Mouse (Mus musculus): ENCODE data around the gene Sytl3. TPM values are rescaled to one million over a fixed set of nuclear protein-coding genes. Genes with fewer than 3 reads are reported as not detected.

Gene Sytl3
- polyA plus RNA-seq, 1 experiment from 2014 or later: not detected

DNA sequence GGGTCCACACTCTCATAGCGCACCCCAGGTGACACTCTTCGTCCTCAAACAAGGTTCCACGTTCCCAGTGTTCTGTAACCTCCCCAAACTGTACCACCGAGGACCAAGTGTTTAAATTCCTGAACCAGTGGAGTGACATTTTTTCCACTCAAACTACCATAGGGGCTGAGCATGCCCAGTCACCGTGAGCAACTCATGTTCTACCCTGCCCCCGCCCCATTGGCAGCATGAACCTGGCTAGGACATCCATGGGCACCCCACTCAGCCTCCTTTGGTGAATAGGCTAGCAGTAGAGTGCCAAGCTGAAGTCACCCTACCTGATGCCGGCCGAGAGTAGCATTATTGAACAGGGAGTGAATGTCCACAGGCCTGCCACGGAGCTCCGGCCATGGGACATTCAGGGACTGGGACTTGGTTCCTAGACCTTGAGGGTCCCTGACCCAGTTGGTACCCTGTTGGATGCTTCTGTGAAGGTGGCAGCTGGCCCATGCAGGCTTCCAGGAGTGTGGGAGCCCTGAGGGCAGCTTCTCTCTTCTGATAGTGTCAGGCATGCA lies 74.5 kb downstream of the Sytl3 start:
- peaks cover 11% of the 10 kb centered on the region for H3K36me3 ChIP-seq
- WGBS (ENCODE audit: insufficient replicate concordance): 77% methylated on average over 10 of the region's 10 CpGs
- no peak overlapping the region for H3K4me2 ChIP-seq

GRCm38 (mm10) chr17:6734746-6735441 lies 76.0 kb downstream of the Sytl3 start:
- Histone ChIP-seq H3K36me3 (peaks cover 26% of the 10 kb centered on the region), H3K27me3 (replicated peaks) (no peaks in the 10 kb centered on the region), H3K27ac (no peak overlapping the region), H3K9me3 (replicated peaks) (no peaks in the 10 kb centered on the region), H3K4me2 (no peak overlapping the region), H3K4me3 (no peak overlapping the region), H3K4me1 (no peaks in the 10 kb centered on the region), H3K9ac (no peak overlapping the region)
- WGBS (ENCODE audit: insufficient replicate concordance): 83% methylated on average over 12 of the region's 12 CpGs
- ATAC-seq: no peak

More for the DNA sequence above, 74.5 kb downstream of the Sytl3 start:
- Histone ChIP-seq H3K9ac (no peak overlapping the region), H3K27ac (no peak overlapping the region), H3K4me1 (no peaks in the 10 kb centered on the region), H3K27me3 (replicated peaks) (no peaks in the 10 kb centered on the region), H3K4me3 (no peak overlapping the region), H3K9me3 (replicated peaks) (no peaks in the 10 kb centered on the region)
- ATAC-seq: no peak

- Histone ChIP-seq H3K4me2 (no peak overlapping the region), H3K4me3 (no peak overlapping the region), H3K27me3 (replicated peaks) (no peaks in the 10 kb centered on the region), H3K4me1 (peaks cover 2% of the 10 kb centered on the region; the same call in 1 of the 2 replicates), H3K9ac (no peak overlapping the region), H3K27ac (no peak overlapping the region), H3K36me3 (peaks cover 43% of the 10 kb centered on the region), H3K9me3 (replicated peaks) (no peaks in the 10 kb centered on the region)
- WGBS (ENCODE audit: insufficient replicate concordance): 64% methylated on average over 15 of the region's 15 CpGs
- no peak for ATAC-seq
Measured at GRCm38 (mm10) chr17:6736306-6737272, 77.7 kb downstream of the Sytl3 start.

DNA sequence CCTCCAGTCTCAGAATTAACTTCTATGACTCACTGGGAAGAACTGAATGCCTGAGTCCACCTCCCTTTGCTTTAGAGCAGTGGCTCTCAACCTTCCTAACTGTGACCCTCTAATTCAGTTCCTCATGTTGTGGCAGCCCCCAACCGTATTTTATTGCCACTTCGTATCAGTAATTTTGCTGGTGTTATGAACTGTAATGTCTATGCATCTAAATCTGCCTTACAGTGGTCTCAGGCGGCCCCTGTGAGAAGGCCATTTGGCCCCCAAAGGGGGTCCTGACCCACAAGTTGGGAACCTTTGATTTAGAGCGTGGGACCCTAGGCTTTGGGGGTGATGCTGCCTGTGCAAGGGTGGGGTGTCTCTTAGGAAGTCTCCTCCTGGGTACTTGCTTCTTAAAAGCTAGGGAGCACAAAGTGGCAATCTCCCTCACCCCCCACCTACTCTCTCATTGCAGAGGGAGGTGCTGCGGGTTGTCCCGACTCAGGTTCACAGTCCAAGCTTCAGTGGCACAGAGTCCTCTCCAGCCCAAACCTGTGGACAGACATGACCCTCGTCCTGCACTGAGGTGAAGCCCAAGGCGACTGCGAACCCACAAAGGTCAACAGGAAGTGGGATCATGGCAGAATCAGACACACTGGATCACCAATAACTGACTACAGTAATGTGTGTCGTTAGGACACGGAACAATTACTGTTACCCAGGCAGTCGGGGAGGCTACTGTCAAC lies 78.5 kb downstream of the Sytl3 start:
- ATAC-seq: no peak
- Histone ChIP-seq H3K27me3 (replicated peaks) (no peaks in the 10 kb centered on the region), H3K36me3 (peaks cover 51% of the 10 kb centered on the region), H3K4me3 (no peak overlapping the region), H3K9me3 (replicated peaks) (no peaks in the 10 kb centered on the region), H3K27ac (no peak overlapping the region), H3K4me2 (no peak overlapping the region), H3K4me1 (peaks cover 5% of the 10 kb centered on the region; the same call in 1 of the 2 replicates), H3K9ac (no peak overlapping the region)
- 76% methylated on average over 12 of the region's 12 CpGs for WGBS (ENCODE audit: insufficient replicate concordance)

GRCm38 (mm10) chr17:6738836-6739235 lies 79.9 kb downstream of the Sytl3 start:
- no peaks in the 10 kb centered on the region for H3K9me3 ChIP-seq (replicated peaks)
- no peaks in the 10 kb centered on the region for H3K27me3 ChIP-seq (replicated peaks)
- no peak overlapping the region for H3K4me2 ChIP-seq
- H3K27ac ChIP-seq: no peak overlapping the region
- WGBS (ENCODE audit: insufficient replicate concordance): 72% methylated on average over 7 of the region's 7 CpGs
- H3K9ac ChIP-seq: no peak overlapping the region
- peaks cover 65% of the 10 kb centered on the region for H3K36me3 ChIP-seq
- H3K4me3 ChIP-seq: no peak overlapping the region
- ATAC-seq: no peak
- H3K4me1 ChIP-seq: peaks cover 15% of the 10 kb centered on the region

GRCm38 (mm10) chr17:6739266-6739665 lies 80.4 kb downstream of the Sytl3 start:
- ATAC-seq: no peak
- peaks cover 69% of the 10 kb centered on the region for H3K36me3 ChIP-seq
- H3K27ac ChIP-seq: no peak overlapping the region
- H3K9ac ChIP-seq: no peak overlapping the region
- H3K27me3 ChIP-seq (replicated peaks): no peaks in the 10 kb centered on the region
- peaks cover 20% of the 10 kb centered on the region for H3K4me1 ChIP-seq
- H3K9me3 ChIP-seq (replicated peaks): no peaks in the 10 kb centered on the region
- WGBS (ENCODE audit: insufficient replicate concordance): 79% methylated on average over 13 of the region's 13 CpGs
- H3K4me2 ChIP-seq: no peak overlapping the region
- H3K4me3 ChIP-seq: no peak overlapping the region

DNA sequence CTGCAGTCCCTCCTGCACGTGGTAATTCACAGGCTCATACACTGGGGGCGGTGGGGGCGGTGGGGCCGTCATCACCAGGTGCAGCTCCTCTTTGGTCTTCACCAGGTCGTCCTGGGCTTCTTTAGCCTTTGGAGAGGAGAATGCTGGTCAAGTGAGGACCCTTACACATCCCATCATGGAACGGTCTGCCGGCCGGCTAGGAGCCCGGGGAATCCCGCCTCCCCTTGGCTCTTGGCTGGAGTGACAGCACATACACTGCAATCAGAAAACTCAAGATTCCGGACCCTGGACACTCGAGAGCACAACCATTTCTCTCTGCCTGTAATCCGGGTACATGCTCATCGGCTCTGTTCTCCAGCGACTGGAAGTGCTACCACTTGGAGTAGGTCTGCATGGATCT lies 80.9 kb downstream of the Sytl3 start:
- Histone ChIP-seq H3K27ac (no peak overlapping the region), H3K4me2 (no peak overlapping the region), H3K4me1 (peaks cover 22% of the 10 kb centered on the region), H3K9me3 (replicated peaks) (no peaks in the 10 kb centered on the region), H3K36me3 (peaks cover 74% of the 10 kb centered on the region), H3K9ac (no peak overlapping the region), H3K27me3 (replicated peaks) (no peaks in the 10 kb centered on the region), H3K4me3 (no peak overlapping the region)
- WGBS (ENCODE audit: insufficient replicate concordance): 87% methylated on average over 15 of the region's 15 CpGs
- no peak for ATAC-seq

DNA sequence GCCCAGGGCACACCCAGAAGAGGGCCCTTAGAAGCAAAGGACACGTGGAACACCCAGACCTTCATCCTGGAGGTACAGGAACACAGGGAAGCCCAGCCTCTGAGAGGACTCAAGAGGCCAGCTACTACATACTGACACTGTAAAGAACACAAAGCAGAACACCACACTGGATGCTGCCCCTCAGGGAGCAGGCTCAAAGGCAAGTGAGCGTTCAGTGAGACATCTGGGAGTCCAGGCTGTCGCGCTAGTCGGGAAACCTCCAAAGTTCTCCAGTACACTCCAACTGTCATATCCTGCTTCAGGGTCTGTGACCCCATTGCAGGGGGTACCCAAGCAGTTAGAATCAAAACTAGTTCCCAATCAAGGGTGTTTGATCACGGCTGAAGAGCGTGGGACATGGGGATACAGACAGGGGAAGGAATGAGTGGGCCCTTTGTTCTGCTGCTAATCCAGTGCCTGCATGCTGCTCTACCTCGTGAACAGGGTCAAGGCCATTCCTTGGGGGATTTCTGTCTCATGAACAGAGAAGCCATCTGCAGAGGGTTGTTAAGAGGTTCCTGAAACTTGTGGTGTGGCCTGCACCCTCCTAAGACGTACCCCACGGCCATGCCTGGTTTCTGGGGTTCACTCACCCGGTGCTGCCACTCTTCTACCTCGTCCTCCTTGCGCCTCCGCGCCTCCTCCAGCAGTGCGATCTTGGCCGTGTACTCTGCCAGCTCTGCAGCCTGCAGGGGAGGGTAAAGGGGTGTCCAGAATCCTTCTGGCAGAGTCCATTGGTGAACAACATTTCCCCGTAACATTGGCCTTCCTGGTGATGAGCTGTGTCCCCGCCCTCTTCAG lies 81.7 kb downstream of the Sytl3 start:
- ATAC-seq: no peak
- H3K27ac ChIP-seq: no peak overlapping the region
- no peaks in the 10 kb centered on the region for H3K27me3 ChIP-seq (replicated peaks)
- peaks cover 82% of the 10 kb centered on the region for H3K36me3 ChIP-seq
- peaks cover 22% of the 10 kb centered on the region for H3K4me1 ChIP-seq
- H3K4me2 ChIP-seq: no peak overlapping the region
- no peak overlapping the region for H3K9ac ChIP-seq
- no peaks in the 10 kb centered on the region for H3K9me3 ChIP-seq (replicated peaks)
- H3K4me3 ChIP-seq: no peak overlapping the region
- 88% methylated on average over 19 of the region's 19 CpGs for WGBS (ENCODE audit: insufficient replicate concordance)

GRCm38 (mm10) chr17:6741271-6741670 lies 82.4 kb downstream of the Sytl3 start:
- no peak for ATAC-seq
- WGBS (ENCODE audit: insufficient replicate concordance): 76% methylated on average over 12 of the region's 12 CpGs
- Histone ChIP-seq H3K9me3 (replicated peaks) (no peaks in the 10 kb centered on the region), H3K36me3 (peaks cover 89% of the 10 kb centered on the region), H3K4me2 (no peak overlapping the region), H3K27ac (no peak overlapping the region), H3K4me1 (peaks cover 22% of the 10 kb centered on the region), H3K4me3 (no peak overlapping the region), H3K27me3 (replicated peaks) (no peaks in the 10 kb centered on the region), H3K9ac (no peak overlapping the region)

- Histone ChIP-seq H3K9me3 (replicated peaks) (no peaks in the 10 kb centered on the region), H3K27ac (no peak overlapping the region), H3K4me2 (no peak overlapping the region), H3K27me3 (replicated peaks) (no peaks in the 10 kb centered on the region), H3K36me3 (peaks cover 99% of the 10 kb centered on the region), H3K4me1 (peaks cover 22% of the 10 kb centered on the region), H3K9ac (no peak overlapping the region), H3K4me3 (no peak overlapping the region)
- 75% methylated on average over 33 of the region's 33 CpGs for WGBS (ENCODE audit: insufficient replicate concordance)
- ATAC-seq: no peak; the same call in 1 of the 2 replicates
Measured at GRCm38 (mm10) chr17:6742083-6743038, 83.5 kb downstream of the Sytl3 start.
